Mouse (Mus musculus) midbrain, embryonic 16.5 days (tissue): ENCODE measurements around the gene BC107364. TPM values are rescaled to one million over a fixed set of nuclear protein-coding genes. Genes with fewer than 3 reads are reported as not detected.
"Not testable (repeated sequence)": the region's sequence is repeated elsewhere in the genome, so short reads cannot be mapped to it uniquely, and the experiment has no call there.

Experiments
- ATAC-seq: fragments of 200-750 bp; cut with Nextera tagmentation; 2 replicates; pipeline ENCODE4 v1.8.0; 2017; ENCODE audit warnings: moderate TSS enrichment
- H3K27ac ChIP-seq: fragments of 300-500 bp; sonication (generic); 2 replicates; pipeline ENCODE4 v1.5.1; 2014; ENCODE audit warnings: mild to moderate bottlenecking, low read length, mixed read lengths
- H3K27me3 ChIP-seq: fragments of 300-500 bp; sonication (generic); 2 replicates; pipeline ENCODE4 v1.6.1; 2014; ENCODE audit warnings: low read depth, low read length, mixed read lengths; ENCODE audit not compliant: control insufficient read depth, insufficient read depth
- H3K36me3 ChIP-seq: fragments of 300-500 bp; sonication (generic); 2 replicates; pipeline ENCODE4 v1.6.1; 2014; ENCODE audit warnings: mild to moderate bottlenecking, low read length, moderate library complexity, mixed read lengths; ENCODE audit not compliant: control insufficient read depth, insufficient read depth
- H3K4me1 ChIP-seq: fragments of 300-500 bp; sonication (generic); 2 replicates; pipeline ENCODE4 v1.6.1; 2014; ENCODE audit warnings: mild to moderate bottlenecking, low read length, mixed read lengths; ENCODE audit not compliant: control insufficient read depth, insufficient read depth
- H3K4me2 ChIP-seq: fragments of 300-500 bp; sonication (generic); 2 replicates; pipeline ENCODE4 v1.6.1; 2014; ENCODE audit warnings: mild to moderate bottlenecking, low read length, mixed read lengths
- H3K4me3 ChIP-seq: fragments of 300-500 bp; sonication (generic); 2 replicates; pipeline ENCODE4 v1.5.1; 2014; ENCODE audit warnings: low read depth, mild to moderate bottlenecking, low read length, moderate library complexity, mixed read lengths
- H3K9ac ChIP-seq: fragments of 300-500 bp; sonication (generic); 2 replicates; pipeline ENCODE4 v1.6.1; 2014; ENCODE audit warnings: low read depth, low read length, mixed read lengths
- H3K9me3 ChIP-seq: fragments of 300-500 bp; sonication (generic); replicated peaks from 2 replicates; pipeline ENCODE4 v1.6.1; 2014; ENCODE audit warnings: mild to moderate bottlenecking, low read length, mixed read lengths; ENCODE audit not compliant: control insufficient read depth, poor library complexity, severe bottlenecking
- WGBS: fragments of 180-500 bp; shearing (Covaris S2); extraction: QIAGEN DNeasy Blood & Tissue Kit; methylation state at CpG from one replicate; pipeline ENCODE4 v1.1.7; 2014; 5-methylcytosine and 5-hydroxymethylcytosine counted together
- polyA plus RNA-seq: library from polyadenylated mRNA; unstranded; fragments of >200 nt; fragmentation: Nextera tagmentation; extraction: Ambion mirVana; gene quantifications from 2 replicates; pipeline ENCODE4 v1.2.1, GENCODE M21; 2015

The BC107364 gene
- polyA plus RNA-seq, 1 experiment from 2014 or later, result not detected

- no peak for ATAC-seq
- H3K27me3 ChIP-seq, result peaks cover 22% of the 10 kb centered on the region
These were observed 27.1 kb upstream of the BC107364 start for GRCm38 (mm10) chr3:96479249-96479648.

GRCm38 (mm10) chr3:96477558-96477957 lies 25.5 kb upstream of the BC107364 start:
- WGBS, result 66% methylated on average over 6 of the region's 6 CpGs
- H3K4me3 ChIP-seq, result no peak overlapping the region
- H3K4me1 ChIP-seq, result peaks cover 6% of the 10 kb centered on the region
- no peak overlapping the region for H3K27ac ChIP-seq
- peaks cover 37% of the 10 kb centered on the region for H3K27me3 ChIP-seq
- H3K9me3 ChIP-seq, result no peaks in the 10 kb centered on the region
- no peak for ATAC-seq
- H3K36me3 ChIP-seq, result no peaks in the 10 kb centered on the region
- H3K9ac ChIP-seq, result no peak overlapping the region
- no peak overlapping the region for H3K4me2 ChIP-seq

More at GRCm38 (mm10) chr3:96479249-96479648, 27.1 kb upstream of the BC107364 start:
- Histone ChIP-seq H3K9ac (no peak overlapping the region), H3K27ac (no peak overlapping the region), H3K36me3 (no peaks in the 10 kb centered on the region), H3K4me1 (peaks cover 6% of the 10 kb centered on the region), H3K4me2 (no peak overlapping the region), H3K4me3 (no peak overlapping the region), H3K9me3 (no peaks in the 10 kb centered on the region)
- WGBS, result 28% methylated on average over 3 of the region's 3 CpGs

GRCm38 (mm10) chr3:96477084-96477483 lies 25.0 kb upstream of the BC107364 start:
- ATAC-seq, result no peak
- H3K4me3 ChIP-seq, result no peak overlapping the region
- H3K9ac ChIP-seq, result no peak overlapping the region
- H3K4me2 ChIP-seq, result no peak overlapping the region
- 51% methylated on average over 3 of the region's 3 CpGs for WGBS
- peaks cover 6% of the 10 kb centered on the region for H3K4me1 ChIP-seq
- H3K27ac ChIP-seq, result no peak overlapping the region
- no peaks in the 10 kb centered on the region for H3K36me3 ChIP-seq
- H3K9me3 ChIP-seq, result no peaks in the 10 kb centered on the region
- H3K27me3 ChIP-seq, result peaks cover 37% of the 10 kb centered on the region

GRCm38 (mm10) chr3:96474909-96475655 lies 23.0 kb upstream of the BC107364 start:
- H3K27me3 ChIP-seq, result peaks cover 37% of the 10 kb centered on the region
- no peak for ATAC-seq

GRCm38 (mm10) chr3:96473556-96473955 lies 21.4 kb upstream of the BC107364 start:
- H3K27ac ChIP-seq, H3K4me1 ChIP-seq, H3K9me3 ChIP-seq, H3K36me3 ChIP-seq, H3K4me2 ChIP-seq, ATAC-seq, H3K9ac ChIP-seq, H3K4me3 ChIP-seq: not testable (repeated sequence)
- WGBS, result 67% methylated on average over 3 of the region's 3 CpGs
- peaks cover 37% of the 10 kb centered on the region for H3K27me3 ChIP-seq

More at GRCm38 (mm10) chr3:96474909-96475655, 23.0 kb upstream of the BC107364 start:
- 1% methylated on average over 44 of the region's 44 CpGs for whole genome bisulfite sequencing
- H3K27ac ChIP-seq, result no peak overlapping the region
- H3K9me3 ChIP-seq, result no peaks in the 10 kb centered on the region
- H3K4me2 ChIP-seq, result peak overlapping the region; percentile 64
- H3K36me3 ChIP-seq, result no peaks in the 10 kb centered on the region
- peak overlapping the region; percentile 34 for H3K4me3 ChIP-seq
- peak overlapping the region; percentile 50 for H3K9ac ChIP-seq
- peaks cover 6% of the 10 kb centered on the region for H3K4me1 ChIP-seq

- H3K27ac ChIP-seq, result no peak overlapping the region
- H3K27me3 ChIP-seq, result peaks cover 32% of the 10 kb centered on the region
- H3K9ac ChIP-seq, result no peak overlapping the region
- H3K36me3 ChIP-seq, result no peaks in the 10 kb centered on the region
- no peak overlapping the region for H3K4me2 ChIP-seq
- peaks cover 6% of the 10 kb centered on the region for H3K4me1 ChIP-seq
- H3K9me3 ChIP-seq, result no peaks in the 10 kb centered on the region
- WGBS, result 90% methylated on average over 5 of the region's 5 CpGs
- H3K4me3 ChIP-seq, result no peak overlapping the region
- ATAC-seq, result no peak
These were observed 20.0 kb upstream of the BC107364 start for GRCm38 (mm10) chr3:96472066-96472465.

- Histone ChIP-seq H3K4me2 (no peak overlapping the region), H3K9ac (no peak overlapping the region), H3K9me3 (no peaks in the 10 kb centered on the region), H3K4me1 (peaks cover under 1% of the 10 kb centered on the region; the same call in 1 of the 2 replicates), H3K27me3 (peaks cover 25% of the 10 kb centered on the region), H3K36me3 (no peaks in the 10 kb centered on the region), H3K4me3 (no peak overlapping the region), H3K27ac (no peak overlapping the region)
- 90% methylated on average over 3 of the region's 3 CpGs for WGBS
- ATAC-seq, result no peak
These were observed 17.5 kb upstream of the BC107364 start for GRCm38 (mm10) chr3:96469626-96470025.

GRCm38 (mm10) chr3:96468335-96468734 lies 16.2 kb upstream of the BC107364 start:
- not testable (repeated sequence) for H3K36me3 ChIP-seq, H3K9me3 ChIP-seq, H3K9ac ChIP-seq, H3K4me2 ChIP-seq, ATAC-seq, H3K4me1 ChIP-seq, H3K27ac ChIP-seq, H3K4me3 ChIP-seq
- peaks cover 25% of the 10 kb centered on the region for H3K27me3 ChIP-seq
- 91% methylated on average over 3 of the region's 3 CpGs for WGBS

- Histone ChIP-seq H3K36me3 (no peaks in the 10 kb centered on the region), H3K27me3 (peaks cover 19% of the 10 kb centered on the region), H3K4me1 (no peaks in the 10 kb centered on the region), H3K9me3 (no peaks in the 10 kb centered on the region), H3K27ac (no peak overlapping the region), H3K4me3 (no peak overlapping the region), H3K9ac (no peak overlapping the region), H3K4me2 (no peak overlapping the region)
- WGBS, result 91% methylated on average over 8 of the region's 8 CpGs
- ATAC-seq, result no peak
These were observed 15.5 kb upstream of the BC107364 start for GRCm38 (mm10) chr3:96467641-96468040.
